Comparison of ENCODE assay signal across 14 mouse cellular contexts in the genomic region with DNA sequence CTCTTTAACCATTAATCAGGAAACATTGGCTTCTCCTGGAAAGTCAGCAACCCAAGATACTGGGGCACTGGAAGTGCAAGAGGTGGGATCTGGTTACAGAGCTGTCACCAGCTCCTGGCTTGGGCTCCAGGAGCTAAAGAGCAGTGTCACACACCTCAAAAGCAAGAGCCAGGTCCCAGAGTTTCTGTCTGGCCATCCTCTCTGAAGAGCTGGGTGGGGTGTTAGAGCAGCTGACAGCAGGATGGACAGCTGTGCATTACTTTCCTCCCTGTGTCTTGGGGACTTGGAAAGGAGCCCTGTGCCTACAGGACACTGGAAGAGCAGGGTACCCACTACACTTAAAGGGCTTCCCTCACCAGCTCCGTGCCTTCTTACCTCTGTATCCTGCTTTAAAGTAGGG.
"Had no signal": no experiment of that assay in that cellular context is flagged by ENCODE, and none has a peak within 500 bp of the region (broad histone marks: within the 10 kb centered on the region; RNA-seq: fewer than 3 reads in every experiment).

No protein-coding gene starts in this region.

- DNase-seq: heart, postnatal 10 days; heart, postnatal 14 days; heart, postnatal 36 days; kidney, adult 11 months; kidney, adult 18-20 months; kidney, adult 2 months; kidney, adult 8-10 months; kidney, adult 9 months; kidney, postnatal 10 days; kidney, postnatal 14 days; kidney, postnatal 25 days; kidney, postnatal 36 days; kidney, postnatal 4 days; layer of hippocampus, adult 9-11 months had no signal
